Mouse (Mus musculus): ENCODE measurements around the gene Sorbs1.

- no peak for TF ChIP-seq CTCF (IDR thresholded peaks at IDR 0.05; ENCODE audit: low read depth)
- no peak for TF ChIP-seq EP300 (IDR thresholded peaks at IDR 0.05; ENCODE audit: low read depth)
Observed at GRCm38 (mm10) chr19:40556029-40556428, 42.5 kb upstream of the Sorbs1 start.
